Mouse (Mus musculus): ENCODE measurements around the gene Ttc34. TPM values are rescaled to one million over a fixed set of nuclear protein-coding genes. Genes with fewer than 3 reads are reported as not detected.
A peak's percentile ranks its signal among the peaks of the same experiment; 100 is the strongest.

Gene Ttc34
- polyA plus RNA-seq, 1 experiment from 2014 or later, result 0.19 TPM

DNA sequence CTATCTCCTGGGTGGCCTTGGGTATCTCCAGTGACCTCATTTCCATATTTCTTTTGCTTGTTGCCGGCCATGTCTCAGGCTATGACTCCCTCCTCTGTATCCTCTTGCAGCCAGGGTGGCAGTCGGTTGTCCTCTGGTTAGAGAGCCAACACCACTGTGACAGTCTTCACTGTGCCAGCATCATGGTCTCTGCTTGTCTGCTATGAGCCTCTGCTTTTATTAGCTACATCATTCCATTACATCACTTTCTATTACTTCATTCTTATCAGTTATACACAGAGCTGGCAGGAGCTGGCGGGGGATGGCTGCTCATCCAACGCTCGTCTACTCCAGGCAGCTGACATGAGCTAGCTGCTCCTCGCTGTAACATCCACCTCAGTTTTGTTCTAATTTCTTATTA is 43.5 kb downstream of the Ttc34 start:
- no peak overlapping the region for H3K9ac ChIP-seq (ENCODE audit: low read length)
- 51% methylated on average over 6 of the region's 6 CpGs for WGBS
- no peaks in the 10 kb centered on the region for H3K4me1 ChIP-seq (replicated peaks; ENCODE audit: control insufficient read depth, insufficient read depth, low read length)
- ATAC-seq (ENCODE audit: low read depth), result no peak
- H3K9me3 ChIP-seq (ENCODE audit: control insufficient read depth, low read length), result no peaks in the 10 kb centered on the region
- H3K36me3 ChIP-seq (ENCODE audit: control insufficient read depth, insufficient read depth, low read length), result no peaks in the 10 kb centered on the region
- H3K27ac ChIP-seq (ENCODE audit: low read length), result no peak overlapping the region
- no peaks in the 10 kb centered on the region for H3K27me3 ChIP-seq (ENCODE audit: control insufficient read depth, insufficient read depth, low read depth, low read length)
- H3K4me2 ChIP-seq (ENCODE audit: low read depth, low read length), result no peak overlapping the region
- no peak overlapping the region for H3K4me3 ChIP-seq (ENCODE audit: low read length)

DNA sequence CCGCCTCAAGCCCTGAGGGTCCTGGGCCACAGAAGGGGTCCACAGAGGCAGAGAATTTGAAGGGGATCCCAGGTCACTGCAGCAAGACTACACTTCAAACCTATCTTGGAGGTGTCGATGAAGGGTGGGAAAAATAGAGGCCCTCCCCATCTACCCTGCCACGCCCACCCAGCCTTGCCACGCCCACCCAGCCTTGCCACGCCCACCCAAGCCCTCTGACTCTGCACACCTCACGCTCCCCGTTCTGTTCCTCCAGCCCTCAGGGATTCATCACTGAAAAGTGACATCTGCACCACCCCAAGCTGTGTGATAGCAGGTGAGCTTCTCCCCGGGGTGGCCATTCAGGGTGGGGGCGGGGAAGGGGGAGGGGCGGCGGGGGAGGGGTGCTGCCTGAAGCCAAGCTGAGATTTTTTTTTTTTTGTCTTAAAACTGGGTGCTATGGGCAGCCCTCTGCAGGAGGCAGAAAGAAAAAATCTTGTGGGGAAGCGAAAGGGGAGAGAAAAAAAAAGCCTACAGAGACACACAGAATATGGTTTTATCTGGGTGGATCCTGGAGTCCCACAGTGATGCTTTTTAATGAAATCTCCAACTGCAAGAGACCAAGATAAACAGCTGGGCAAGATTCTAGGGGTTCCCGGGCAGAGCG is 44.9 kb downstream of the Ttc34 start:
- Histone ChIP-seq H3K9ac (ENCODE audit: low read length) (no peak overlapping the region), H3K4me1 (replicated peaks; ENCODE audit: control insufficient read depth, insufficient read depth, low read length) (no peaks in the 10 kb centered on the region), H3K9me3 (ENCODE audit: control insufficient read depth, low read length) (no peaks in the 10 kb centered on the region), H3K27ac (ENCODE audit: low read length) (no peak overlapping the region), H3K4me3 (ENCODE audit: low read length) (no peak overlapping the region), H3K27me3 (ENCODE audit: control insufficient read depth, insufficient read depth, low read depth, low read length) (no peaks in the 10 kb centered on the region), H3K36me3 (ENCODE audit: control insufficient read depth, insufficient read depth, low read length) (no peaks in the 10 kb centered on the region), H3K4me2 (ENCODE audit: low read depth, low read length) (no peak overlapping the region)
- 24% methylated on average over 14 of the region's 14 CpGs for WGBS
- ATAC-seq (ENCODE audit: low read depth), result no peak

DNA sequence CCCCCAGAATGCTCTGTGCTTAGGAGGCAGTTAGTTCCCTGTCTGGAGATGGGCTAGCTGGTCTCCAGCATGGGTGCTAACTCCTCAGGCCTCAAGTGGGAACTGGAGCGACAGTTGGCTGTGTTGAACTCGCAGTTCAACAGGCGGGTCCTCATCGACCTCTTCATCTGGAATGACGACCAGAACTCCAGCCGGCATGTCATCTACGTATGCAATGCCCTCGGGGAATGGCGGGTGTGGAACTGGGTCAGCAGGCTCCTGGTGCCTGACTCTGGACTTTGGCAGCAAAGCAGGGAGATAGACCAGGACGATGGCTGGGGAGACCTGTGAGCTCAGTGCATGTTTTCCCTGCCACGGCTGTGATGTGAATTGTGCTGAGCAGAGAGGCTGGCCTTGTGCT is 48.2 kb downstream of the Ttc34 start:
- H3K27me3 ChIP-seq (ENCODE audit: control insufficient read depth, insufficient read depth, low read depth, low read length), result no peaks in the 10 kb centered on the region
- H3K4me1 ChIP-seq (replicated peaks; ENCODE audit: control insufficient read depth, insufficient read depth, low read length), result no peaks in the 10 kb centered on the region
- 76% methylated on average over 11 of the region's 11 CpGs for WGBS
- no peak overlapping the region for H3K4me3 ChIP-seq (ENCODE audit: low read length)
- no peak overlapping the region for H3K9ac ChIP-seq (ENCODE audit: low read length)
- no peak for ATAC-seq (ENCODE audit: low read depth)
- no peak overlapping the region for H3K4me2 ChIP-seq (ENCODE audit: low read depth, low read length)
- no peaks in the 10 kb centered on the region for H3K36me3 ChIP-seq (ENCODE audit: control insufficient read depth, insufficient read depth, low read length)
- no peaks in the 10 kb centered on the region for H3K9me3 ChIP-seq (ENCODE audit: control insufficient read depth, low read length)
- H3K27ac ChIP-seq (ENCODE audit: low read length), result no peak overlapping the region

DNA sequence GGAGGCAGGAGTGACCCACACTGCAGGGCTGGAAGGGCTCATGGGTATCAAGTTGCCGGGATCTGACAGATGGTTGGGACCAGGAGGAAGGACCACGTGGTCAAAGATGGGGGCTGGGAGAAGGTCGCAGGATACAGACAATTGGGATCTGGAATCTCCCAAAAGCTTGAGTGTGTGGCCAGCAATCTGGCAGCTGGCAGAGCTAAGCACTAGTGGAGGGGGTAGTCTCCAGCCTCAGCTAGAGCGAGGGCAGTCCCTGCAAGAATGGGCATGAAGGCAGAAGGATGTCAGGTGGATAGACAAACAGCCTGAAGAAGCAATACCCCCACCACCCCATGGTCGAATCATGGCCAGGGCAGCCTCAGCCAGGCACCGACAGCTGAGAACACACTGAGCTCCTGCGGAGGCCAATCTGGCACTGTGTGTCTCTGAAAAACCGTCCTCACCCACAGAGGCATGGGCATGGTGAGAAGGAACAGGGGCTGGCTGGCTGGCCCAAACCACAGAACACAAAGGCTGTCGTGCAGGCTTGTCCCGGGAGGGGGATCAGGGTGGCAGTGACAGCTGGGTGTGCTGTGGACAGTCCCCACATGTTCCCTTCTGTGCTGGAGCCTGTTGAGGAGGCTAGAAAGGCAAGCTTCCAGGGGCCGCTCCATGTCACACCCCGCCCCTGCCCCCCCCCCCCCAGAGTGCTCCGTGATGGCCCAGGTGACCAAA is 49.8 kb downstream of the Ttc34 start:
- 59% methylated on average over 13 of the region's 13 CpGs for WGBS

DNA sequence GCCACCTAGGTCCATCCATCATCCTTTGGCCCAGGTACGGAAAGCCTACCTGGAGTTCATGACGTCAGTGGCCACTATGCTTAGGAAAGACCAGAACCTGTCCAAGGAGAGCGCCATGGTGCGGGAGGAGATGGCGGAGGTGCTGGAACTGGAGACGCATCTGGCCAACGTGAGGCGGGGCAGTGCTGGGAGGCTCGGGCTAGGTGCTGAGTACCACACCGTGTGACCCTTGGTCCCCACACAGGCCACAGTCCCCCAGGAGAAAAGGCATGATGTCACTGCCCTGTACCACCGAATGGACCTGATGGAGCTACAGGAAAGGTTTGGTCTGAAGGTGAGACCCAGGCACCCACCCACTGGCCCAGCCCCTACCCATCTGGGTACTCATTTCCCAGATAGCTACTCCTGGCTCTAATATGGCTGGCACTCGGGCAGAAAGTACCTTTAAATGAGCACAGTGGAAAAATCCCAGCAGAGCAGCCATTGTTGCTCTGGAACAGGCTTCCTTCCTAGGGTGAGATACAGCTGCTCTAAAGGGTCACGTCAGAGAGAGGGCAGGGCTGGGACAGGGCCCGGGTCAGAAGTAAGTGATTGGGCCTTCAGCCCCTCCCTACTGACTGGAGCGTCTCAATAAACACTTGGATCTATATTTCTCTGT is 50.5 kb downstream of the Ttc34 start:
- Histone ChIP-seq H3K27me3 (ENCODE audit: control insufficient read depth, insufficient read depth, low read depth, low read length) (no peaks in the 10 kb centered on the region), H3K27ac (ENCODE audit: low read length) (no peak overlapping the region), H3K9me3 (ENCODE audit: control insufficient read depth, low read length) (no peaks in the 10 kb centered on the region), H3K9ac (ENCODE audit: low read length) (no peak overlapping the region), H3K4me2 (ENCODE audit: low read depth, low read length) (no peak overlapping the region), H3K4me3 (ENCODE audit: low read length) (no peak overlapping the region), H3K4me1 (replicated peaks; ENCODE audit: control insufficient read depth, insufficient read depth, low read length) (no peaks in the 10 kb centered on the region), H3K36me3 (ENCODE audit: control insufficient read depth, insufficient read depth, low read length) (no peaks in the 10 kb centered on the region)
- no peak for ATAC-seq (ENCODE audit: low read depth)
- 73% methylated on average over 15 of the region's 15 CpGs for WGBS

More for the DNA sequence above, 49.8 kb downstream of the Ttc34 start:
- Histone ChIP-seq H3K4me2 (ENCODE audit: low read depth, low read length) (no peak overlapping the region), H3K27me3 (ENCODE audit: control insufficient read depth, insufficient read depth, low read depth, low read length) (no peaks in the 10 kb centered on the region), H3K4me1 (replicated peaks; ENCODE audit: control insufficient read depth, insufficient read depth, low read length) (no peaks in the 10 kb centered on the region), H3K4me3 (ENCODE audit: low read length) (no peak overlapping the region), H3K9me3 (ENCODE audit: control insufficient read depth, low read length) (no peaks in the 10 kb centered on the region), H3K9ac (ENCODE audit: low read length) (no peak overlapping the region), H3K27ac (ENCODE audit: low read length) (no peak overlapping the region), H3K36me3 (ENCODE audit: control insufficient read depth, insufficient read depth, low read length) (no peaks in the 10 kb centered on the region)
- no peak for ATAC-seq (ENCODE audit: low read depth)

- 0 out of 2 replicates have a peak, but pooled peaks have one; percentile 32 for ATAC-seq (ENCODE audit: low read depth)
- H3K4me2 ChIP-seq (ENCODE audit: low read depth, low read length), result no peak overlapping the region
- no peaks in the 10 kb centered on the region for H3K27me3 ChIP-seq (ENCODE audit: control insufficient read depth, insufficient read depth, low read depth, low read length)
- H3K9ac ChIP-seq (ENCODE audit: low read length), result no peak overlapping the region
- no peak overlapping the region for H3K27ac ChIP-seq (ENCODE audit: low read length)
- H3K9me3 ChIP-seq (ENCODE audit: control insufficient read depth, low read length), result no peaks in the 10 kb centered on the region
- H3K36me3 ChIP-seq (ENCODE audit: control insufficient read depth, insufficient read depth, low read length), result no peaks in the 10 kb centered on the region
- no peak overlapping the region for H3K4me3 ChIP-seq (ENCODE audit: low read length)
- H3K4me1 ChIP-seq (replicated peaks; ENCODE audit: control insufficient read depth, insufficient read depth, low read length), result no peaks in the 10 kb centered on the region
- WGBS, result 63% methylated on average over 14 of the region's 14 CpGs
These were observed 53.6 kb downstream of the Ttc34 start for GRCm38 (mm10) chr4:154890887-154891286.

DNA sequence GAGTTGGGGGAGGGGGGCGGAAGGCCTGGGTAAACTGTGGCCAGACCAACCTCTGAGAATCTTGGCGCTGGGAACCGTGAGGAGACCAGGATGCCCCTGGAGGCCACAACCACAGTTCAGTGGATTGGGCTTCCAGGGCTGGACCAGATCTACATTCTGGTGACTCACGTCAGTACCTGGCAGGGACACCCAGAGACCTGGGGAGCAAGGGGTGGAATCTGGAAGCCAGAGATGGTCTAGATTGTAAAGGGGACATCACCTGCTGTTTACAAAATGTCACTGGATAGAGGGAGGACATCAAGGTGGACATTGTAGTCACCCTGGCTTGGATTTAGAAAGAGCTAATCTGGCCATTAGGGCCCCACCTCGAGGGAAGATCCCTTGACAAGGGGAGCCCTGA is 58.3 kb downstream of the Ttc34 start:
- H3K9ac ChIP-seq (ENCODE audit: low read length), result no peak overlapping the region
- no peak overlapping the region for H3K4me3 ChIP-seq (ENCODE audit: low read length)
- 66% methylated on average over 5 of the region's 5 CpGs for WGBS
- no peak overlapping the region for H3K4me2 ChIP-seq (ENCODE audit: low read depth, low read length)
- no peak for ATAC-seq (ENCODE audit: low read depth)
- no peaks in the 10 kb centered on the region for H3K9me3 ChIP-seq (ENCODE audit: control insufficient read depth, low read length)
- no peak overlapping the region for H3K27ac ChIP-seq (ENCODE audit: low read length)
- H3K4me1 ChIP-seq (replicated peaks; ENCODE audit: control insufficient read depth, insufficient read depth, low read length), result peaks cover 14% of the 10 kb centered on the region; the same call in 1 of the 2 replicates
- no peaks in the 10 kb centered on the region for H3K36me3 ChIP-seq (ENCODE audit: control insufficient read depth, insufficient read depth, low read length)
- H3K27me3 ChIP-seq (ENCODE audit: control insufficient read depth, insufficient read depth, low read depth, low read length), result no peaks in the 10 kb centered on the region

GRCm38 (mm10) chr4:154897676-154898465 is 60.6 kb downstream of the Ttc34 start:
- H3K27me3 ChIP-seq (ENCODE audit: control insufficient read depth, insufficient read depth, low read depth, low read length), result no peaks in the 10 kb centered on the region
- peak overlapping the region; percentile 67 for H3K4me3 ChIP-seq (ENCODE audit: low read length)
- ATAC-seq (ENCODE audit: low read depth), result no peak
- whole genome bisulfite sequencing, result 58% methylated on average over 6 of the region's 6 CpGs
- no peaks in the 10 kb centered on the region for H3K36me3 ChIP-seq (ENCODE audit: control insufficient read depth, insufficient read depth, low read length)
- H3K27ac ChIP-seq (ENCODE audit: low read length), result no peak overlapping the region
- peaks cover 14% of the 10 kb centered on the region; the same call in 1 of the 2 replicates for H3K4me1 ChIP-seq (replicated peaks; ENCODE audit: control insufficient read depth, insufficient read depth, low read length)
- peak overlapping the region; percentile 80 for H3K9ac ChIP-seq (ENCODE audit: low read length)
- no peaks in the 10 kb centered on the region for H3K9me3 ChIP-seq (ENCODE audit: control insufficient read depth, low read length)
- peak overlapping the region; percentile 98 for H3K4me2 ChIP-seq (ENCODE audit: low read depth, low read length)

Measured in lung, embryonic 16.5 days (tissue).